Mouse (Mus musculus) T-cell, adult 2 months (primary cell): ENCODE results near the gene Mrps12.

Experiments
- DNase-seq: peaks from one replicate; pipeline ENCODE4 v3.0.0; 2022; ENCODE audit warnings: low spot score

Mrps12 gene

DNA sequence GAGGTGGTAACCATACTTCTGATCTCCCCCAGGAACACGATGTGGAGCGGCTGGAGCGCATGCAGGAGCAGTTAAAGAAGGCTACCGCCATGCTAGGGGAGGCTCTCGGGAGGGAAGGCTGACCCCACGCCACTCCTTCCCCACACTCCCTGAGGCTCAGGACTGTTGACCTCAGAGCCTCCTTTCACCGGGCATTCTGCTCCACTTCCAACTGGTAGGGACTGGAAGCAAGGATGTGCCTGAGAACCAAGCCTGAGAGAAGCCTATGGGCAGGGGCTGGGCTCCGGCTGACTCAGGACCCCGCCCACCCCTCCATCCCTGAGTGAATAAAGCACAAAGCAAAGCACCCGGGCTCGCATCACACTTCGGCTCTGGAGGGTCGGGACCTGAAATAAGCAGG, 17.0 kb upstream of the Mrps12 start:
- DNase-seq = no peak

DNA sequence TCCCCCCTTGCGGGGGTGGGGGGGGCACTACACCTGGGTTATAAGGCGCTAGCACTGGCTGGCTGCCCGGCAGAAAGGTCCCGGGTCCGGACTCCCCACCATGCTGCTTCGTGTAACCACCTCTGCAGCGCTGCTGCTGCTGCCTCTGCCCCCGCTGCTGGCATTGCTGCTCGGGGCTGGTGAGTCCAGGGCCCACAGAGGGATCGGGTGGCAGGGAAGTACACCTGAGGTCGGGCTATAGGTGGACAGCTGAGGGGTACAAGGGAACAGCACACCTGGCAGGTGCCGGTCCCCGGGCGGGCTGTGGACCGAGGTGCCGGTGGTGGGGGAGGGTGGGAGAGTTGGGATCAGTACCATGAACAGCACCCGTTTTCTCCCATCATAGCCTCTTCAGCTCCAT, 14.5 kb upstream of the Mrps12 start, which contains the start of gene Ccer2:
TSS of gene Ccer2 (plus strand) at position 96 of the 400 bp plus-strand sequence.
- DNase-seq = no peak

DNA sequence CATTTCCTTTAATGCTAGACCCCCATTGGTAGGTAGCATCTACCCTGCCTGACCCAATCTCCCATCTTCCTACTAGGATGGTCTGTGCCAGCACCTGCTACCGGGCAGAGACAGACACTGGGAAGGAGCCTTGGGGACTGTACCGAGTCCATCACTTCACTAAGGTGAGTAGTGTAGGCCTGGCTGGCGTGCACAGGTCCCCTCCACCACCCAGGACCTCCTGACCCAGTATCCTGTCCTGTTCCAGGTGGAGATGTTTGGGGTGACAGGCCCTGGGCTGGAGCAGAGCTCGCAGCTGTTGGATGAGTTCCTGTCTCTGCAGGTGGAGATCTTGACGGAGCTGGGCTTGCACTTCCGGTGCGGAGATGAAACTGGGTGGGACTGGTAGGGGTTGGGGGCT, 8.3 kb upstream of the Mrps12 start:
- DNase-seq = no peak

GRCm38 (mm10) chr7:28741368-28741708, 282 bp downstream of the Mrps12 start:
- no peak for DNase-seq

DNA sequence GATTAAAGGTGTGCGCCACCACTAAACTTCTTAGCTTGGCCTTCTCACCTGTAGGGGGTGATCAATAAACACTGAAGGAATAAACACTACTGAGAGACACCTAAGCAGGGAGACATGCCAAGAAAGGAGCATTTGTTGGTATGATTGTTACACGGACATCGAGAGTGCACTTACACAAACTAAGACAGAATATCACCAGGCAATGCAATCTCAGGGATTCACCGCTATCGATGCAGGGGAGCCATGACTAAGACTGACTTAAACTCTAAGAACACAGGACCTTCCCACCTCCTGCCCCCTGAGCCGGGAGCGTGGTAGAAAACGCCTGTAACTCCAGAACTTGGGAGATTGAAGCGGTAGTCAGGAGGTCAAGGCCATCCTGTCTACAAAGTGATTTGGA, 671 bp downstream of the Mrps12 start:
- no peak for DNase-seq

GRCm38 (mm10) chr7:28739829-28740228, 1.8 kb downstream of the Mrps12 start:
- no peak for DNase-seq

DNA sequence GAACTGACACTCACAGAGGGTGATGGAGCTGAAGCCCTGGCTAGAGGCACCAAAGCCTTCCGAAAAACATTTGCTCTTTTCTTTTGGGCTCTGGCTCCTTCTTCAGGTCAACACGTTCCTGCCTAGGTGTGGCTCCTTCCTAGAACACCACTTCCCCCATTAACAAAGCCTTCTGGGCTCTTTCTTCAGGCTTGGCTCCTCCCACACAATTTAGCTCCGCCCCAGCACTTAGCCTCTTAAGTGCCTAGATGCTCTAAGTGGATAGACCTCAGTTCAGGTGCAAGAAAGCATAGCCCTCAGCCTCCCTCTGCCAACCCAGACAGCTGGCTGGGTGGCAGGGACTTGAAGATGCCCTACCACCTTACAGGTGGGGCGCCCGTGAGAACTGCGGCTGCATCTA, 5.9 kb downstream of the Mrps12 start:
- DNase-seq = no peak

DNA sequence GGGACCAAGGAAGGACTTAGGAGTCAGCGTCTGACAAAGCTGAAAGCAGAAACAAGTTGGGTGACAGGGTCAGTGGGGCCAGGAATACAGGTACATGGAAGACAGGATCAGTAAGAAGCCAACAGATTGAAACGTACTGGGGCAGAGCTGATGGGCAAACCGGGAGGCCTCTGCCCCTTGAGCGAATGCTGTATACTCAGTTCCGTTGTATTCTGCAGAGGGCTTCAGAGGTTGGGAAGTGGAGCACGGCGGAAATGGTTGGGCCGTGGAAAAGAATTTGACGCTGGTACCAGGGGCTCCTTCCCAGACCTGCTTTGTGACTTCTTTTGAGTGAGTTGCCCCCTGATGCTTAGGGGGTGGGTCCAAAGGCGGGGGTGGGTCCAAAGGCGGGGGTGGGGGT, 8.4 kb downstream of the Mrps12 start:
- DNase-seq = no peak

DNA sequence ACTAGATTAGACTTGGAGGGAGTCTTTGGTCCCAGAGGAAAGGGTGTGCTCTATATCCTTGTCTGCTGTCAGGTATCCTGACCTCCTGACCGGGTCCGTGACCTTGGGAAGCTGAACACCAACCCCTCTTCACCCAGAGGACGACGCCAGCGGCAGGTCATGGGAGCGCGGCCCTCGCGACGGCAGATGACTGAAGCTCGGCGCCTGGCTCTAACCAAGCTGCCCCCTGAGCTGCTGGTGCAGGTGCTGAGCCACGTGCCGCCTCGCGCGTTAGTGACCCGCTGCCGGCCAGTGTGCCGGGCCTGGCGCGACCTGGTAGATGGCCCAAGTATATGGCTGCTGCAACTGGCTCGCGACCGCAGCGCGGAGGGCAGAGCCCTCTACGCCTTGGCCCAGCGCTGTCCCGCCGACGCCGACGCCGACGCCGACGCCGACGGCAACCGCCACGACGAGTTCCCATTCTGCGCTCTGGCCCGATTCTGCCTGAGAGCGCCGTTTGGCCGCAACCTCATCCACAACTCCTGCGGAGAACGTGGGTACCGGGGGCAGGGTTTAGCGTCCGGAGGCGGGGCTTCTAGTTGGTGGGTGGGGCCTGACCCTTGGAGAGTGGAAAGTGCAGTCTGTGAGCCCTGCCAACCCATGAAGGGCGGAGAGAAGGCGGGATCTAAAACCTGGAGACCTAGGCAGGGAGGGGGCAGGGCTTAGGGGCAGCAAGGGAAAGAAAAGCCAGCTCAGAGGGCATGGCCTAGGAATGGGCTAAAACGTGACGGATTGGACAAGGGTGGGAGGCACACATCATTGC, 9.1 kb downstream of the Mrps12 start:
- peak; percentile 57 for DNase-seq

- DNase-seq = no peak
Observed at GRCm38 (mm10) chr7:28727649-28728340, 13.8 kb downstream of the Mrps12 start.

- DNase-seq = peak; percentile 81
Observed at GRCm38 (mm10) chr7:28726600-28726999, 15.0 kb downstream of the Mrps12 start.

DNA sequence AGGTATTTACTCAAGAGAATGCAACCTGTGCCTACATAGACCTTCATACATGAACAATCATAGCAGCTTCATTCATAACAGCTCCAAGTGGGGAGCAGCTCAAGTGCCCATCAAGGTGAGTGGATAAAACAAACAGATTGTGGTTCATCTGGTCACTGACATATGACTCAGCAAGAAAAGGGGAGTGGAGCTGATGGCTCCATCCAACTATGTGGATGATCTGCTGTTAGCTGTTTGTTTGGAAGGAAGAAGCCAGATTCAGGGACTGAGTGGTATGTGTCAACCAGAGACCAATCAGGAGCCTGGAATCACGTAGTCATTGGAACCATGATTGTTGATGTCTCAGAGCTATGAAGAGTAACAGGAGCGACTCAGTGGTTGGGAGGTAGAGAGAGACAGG, 17.0 kb downstream of the Mrps12 start:
- DNase-seq = no peak

GRCm38 (mm10) chr7:28722079-28722478, 19.5 kb downstream of the Mrps12 start:
- DNase-seq = no peak

GRCm38 (mm10) chr7:28720753-28721537, 20.7 kb downstream of the Mrps12 start:
- DNase-seq = no peak

DNA sequence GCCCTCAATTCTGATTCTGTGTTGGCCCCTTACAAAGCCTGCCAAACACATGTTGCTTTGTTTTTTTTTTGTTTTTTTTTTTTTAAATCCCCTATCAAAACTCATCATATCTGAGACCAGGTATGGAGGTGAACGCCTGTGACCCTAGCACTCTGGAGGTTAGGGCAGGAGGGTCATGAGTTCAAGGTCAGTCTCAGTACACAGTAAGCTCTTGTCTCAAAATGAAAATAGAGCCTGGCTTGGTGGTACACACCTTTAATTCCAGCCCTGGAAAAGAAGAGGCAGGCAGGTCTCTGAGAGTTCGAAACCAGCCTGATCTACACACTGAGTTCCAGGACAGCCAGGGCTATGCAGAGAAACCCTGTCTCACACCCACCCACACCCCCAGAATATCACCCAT, 22.0 kb downstream of the Mrps12 start:
- no peak for DNase-seq

GRCm38 (mm10) chr7:28719159-28719558, 22.5 kb downstream of the Mrps12 start:
- no peak for DNase-seq

GRCm38 (mm10) chr7:28717726-28718125, 23.9 kb downstream of the Mrps12 start:
- DNase-seq = no peak

- peak; percentile 55 for DNase-seq
Observed at GRCm38 (mm10) chr7:28716590-28717281, 24.9 kb downstream of the Mrps12 start, which contains the start of gene Fbxo17. Gene Fbxo17 (plus strand): TSS chr7:28716804.

- peak; percentile 52 for DNase-seq
Observed at GRCm38 (mm10) chr7:28715598-28715997, 26.0 kb downstream of the Mrps12 start.

- no peak for DNase-seq
Observed at GRCm38 (mm10) chr7:28714667-28715066, 27.0 kb downstream of the Mrps12 start.

GRCm38 (mm10) chr7:28710962-28711361, 30.7 kb downstream of the Mrps12 start:
- no peak for DNase-seq

DNA sequence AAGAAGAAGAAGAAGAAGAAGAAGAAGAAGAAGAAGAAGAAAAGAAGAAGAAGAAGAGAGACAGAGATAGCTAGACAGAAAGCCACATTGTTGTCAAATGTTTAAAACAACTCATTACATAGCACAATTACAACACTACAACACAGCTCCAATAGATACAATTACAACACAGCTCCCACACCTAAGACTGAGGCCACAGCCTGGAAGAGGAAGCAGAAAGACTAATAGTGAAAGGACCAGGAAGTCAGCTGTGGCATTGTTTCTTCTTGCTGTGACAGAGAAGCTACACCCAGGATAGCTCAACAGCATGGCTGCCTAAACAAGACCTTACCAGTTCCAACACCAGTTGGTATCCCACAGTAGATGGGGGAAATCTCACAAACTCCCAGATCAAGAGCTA, 32.2 kb downstream of the Mrps12 start:
- no peak for DNase-seq
